Mouse (Mus musculus): Measurements from ENCODE around the gene Igf2bp1.

Gene Igf2bp1

DNA sequence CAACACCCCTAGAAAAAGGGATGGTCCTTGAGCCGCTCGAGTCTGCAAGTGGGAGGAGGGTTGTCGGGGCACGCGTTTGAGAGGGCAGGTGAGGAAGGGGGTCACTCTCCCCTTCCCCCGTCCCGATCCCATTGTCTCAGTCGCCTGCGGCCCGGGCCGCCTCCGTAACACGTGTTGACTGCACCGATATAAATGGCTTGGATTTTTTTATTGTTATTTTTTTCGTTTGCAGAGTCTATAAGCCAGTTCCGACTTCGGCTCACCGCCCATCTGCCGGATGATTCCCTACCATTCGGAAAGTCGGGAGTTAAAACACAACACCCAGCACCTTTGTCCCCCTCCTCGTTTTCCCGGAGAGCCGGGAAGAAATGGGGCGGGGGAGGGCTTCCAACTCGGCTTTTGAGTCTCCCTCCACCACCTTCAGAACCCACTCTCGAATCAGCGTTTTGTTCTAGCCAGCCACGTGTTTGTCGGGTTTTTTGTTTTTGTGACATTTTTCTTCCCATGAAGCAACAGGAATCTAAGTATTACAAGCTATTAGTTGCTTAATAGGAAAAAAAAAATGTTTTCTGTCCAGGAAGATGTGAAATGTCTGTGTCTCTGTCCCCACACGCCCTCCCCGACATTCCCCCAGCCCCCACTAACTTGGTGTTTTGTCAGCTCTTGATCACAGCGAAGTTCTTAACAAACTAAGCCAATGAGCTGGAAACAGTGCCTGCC is 1.9 kb upstream of the Igf2bp1 start:
- DNase-seq (ENCODE audit: extremely low spot score), result peak; percentile 76

DNA sequence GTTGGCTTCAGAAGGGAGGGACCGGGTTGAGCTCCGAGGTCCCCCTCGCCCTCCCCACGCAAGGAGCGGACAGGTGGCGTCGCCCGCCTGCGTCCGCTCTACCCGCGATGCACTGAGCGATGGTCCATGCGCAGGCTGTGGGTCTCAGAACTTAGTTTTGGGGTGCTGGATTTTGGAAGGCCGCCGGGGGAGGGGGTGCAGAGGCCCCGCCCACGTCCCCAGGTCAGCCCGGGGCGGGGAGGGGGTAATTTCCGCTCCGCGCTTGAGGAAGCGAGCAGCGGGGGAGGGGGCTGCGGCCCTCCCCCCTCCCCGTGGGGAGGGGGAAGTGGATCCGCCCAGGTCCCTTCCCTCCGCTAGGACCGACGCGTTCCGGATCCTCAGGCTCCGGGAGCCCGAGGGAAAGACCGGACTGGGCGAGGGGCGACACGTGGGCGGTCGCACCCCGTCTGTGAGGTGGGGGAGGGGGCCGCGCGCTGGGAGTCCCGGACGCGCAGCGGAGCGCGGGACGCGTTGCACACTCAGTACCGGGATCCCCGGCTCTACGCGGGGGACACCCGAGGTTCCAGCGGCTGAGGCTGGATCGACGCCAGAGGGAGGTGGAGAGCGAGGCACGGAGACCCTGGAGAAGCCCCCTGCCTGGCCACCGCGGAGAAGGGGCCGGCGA is 1.2 kb upstream of the Igf2bp1 start:
- DNase-seq (ENCODE audit: extremely low spot score), result peak; percentile 93

DNA sequence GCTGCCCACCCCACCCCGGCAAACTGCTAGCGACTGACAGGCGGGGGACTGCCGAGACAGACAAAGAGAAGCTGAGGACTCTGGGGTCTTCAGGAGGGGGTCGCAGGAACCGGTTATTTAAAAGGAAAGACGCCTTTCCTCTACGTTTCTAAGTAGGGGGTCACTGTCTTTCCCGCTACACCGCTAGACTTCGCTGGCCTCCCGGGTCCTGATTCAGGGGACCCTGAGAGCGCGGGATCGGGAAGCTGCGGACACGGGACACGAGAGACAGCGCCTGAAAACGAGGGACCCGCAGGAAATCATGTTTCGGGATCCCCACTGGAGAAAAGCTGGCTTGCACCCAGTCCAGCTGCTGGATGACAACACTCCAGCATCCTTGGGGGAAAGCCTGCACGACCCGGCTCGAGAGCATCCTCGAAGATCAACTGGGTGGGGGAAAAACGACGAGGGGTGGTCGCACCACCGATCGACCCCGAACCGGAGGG is 669 bp upstream of the Igf2bp1 start:
- no peak for DNase-seq (ENCODE audit: extremely low spot score)

DNA sequence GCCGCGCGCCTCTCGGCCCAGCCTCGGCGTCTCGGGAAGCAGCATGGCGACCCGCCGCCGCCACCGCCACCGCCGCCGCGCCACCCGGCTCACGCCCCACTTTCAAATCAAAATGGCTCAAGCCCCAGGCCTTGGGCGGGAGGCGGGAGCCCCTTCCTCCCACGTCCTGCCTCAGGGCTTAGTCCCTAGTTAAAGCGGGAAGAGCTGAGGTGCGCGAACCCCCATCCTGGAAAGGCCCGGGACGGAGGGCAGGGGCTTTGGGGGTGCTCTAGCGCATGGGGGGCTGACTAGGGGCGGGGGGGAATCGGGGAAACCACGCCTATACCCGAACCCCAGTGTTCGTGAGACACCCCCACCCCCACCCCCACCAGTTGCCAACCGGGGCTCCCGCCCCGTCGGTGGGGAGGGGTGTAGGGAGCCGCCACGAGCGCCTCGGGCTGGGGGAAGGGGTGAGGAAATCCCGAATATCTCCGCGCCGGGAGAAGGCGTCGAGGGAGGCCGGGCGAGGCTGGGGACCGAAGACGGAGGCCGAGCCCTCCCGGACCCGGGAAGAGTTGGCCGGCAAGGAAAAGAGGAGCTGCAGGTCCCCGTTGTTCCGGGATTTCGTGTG is 842 bp downstream of the Igf2bp1 start:
- DNase-seq (ENCODE audit: extremely low spot score), result peak; percentile 54

DNA sequence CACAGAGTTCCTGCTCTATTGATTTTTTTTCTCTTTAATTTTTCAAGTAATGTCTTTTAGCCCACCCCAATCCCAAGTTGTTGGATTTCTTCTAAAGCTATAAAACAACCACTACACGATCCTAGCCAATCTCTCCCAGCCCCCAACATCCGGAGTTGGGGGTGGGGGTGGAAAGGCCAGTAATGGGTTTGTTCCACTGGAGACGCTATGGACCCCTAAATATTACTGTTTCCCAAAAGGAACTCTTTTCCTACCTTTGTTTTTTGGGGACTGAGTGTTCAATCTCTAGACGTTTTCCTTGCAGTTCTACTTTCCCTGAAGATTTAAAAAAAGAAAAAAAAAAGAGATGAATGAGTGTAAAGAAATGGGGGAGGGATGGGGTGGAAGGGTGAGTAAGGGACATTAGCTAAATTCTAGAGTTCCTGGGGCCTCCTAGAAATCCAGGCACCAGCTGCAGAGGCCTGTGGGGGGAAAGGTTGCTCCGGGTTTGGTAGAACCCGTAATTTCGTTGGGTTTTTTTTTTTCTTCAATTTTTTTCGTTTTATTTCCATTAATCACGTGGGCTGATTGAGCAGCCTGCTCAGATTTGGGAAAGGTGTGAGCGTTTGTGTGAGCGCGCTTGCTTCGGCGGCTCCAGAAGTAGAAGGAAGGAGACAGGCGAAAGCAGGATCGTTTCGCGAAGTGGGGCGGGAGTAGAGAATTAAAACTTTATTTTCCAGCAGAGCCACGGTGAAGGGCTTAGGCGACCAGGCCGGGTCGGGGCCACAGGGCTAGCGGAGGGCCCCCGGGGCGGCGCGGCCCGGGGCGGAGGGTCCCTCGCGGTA is 1.6 kb downstream of the Igf2bp1 start:
- no peak for DNase-seq (ENCODE audit: extremely low spot score)

DNA sequence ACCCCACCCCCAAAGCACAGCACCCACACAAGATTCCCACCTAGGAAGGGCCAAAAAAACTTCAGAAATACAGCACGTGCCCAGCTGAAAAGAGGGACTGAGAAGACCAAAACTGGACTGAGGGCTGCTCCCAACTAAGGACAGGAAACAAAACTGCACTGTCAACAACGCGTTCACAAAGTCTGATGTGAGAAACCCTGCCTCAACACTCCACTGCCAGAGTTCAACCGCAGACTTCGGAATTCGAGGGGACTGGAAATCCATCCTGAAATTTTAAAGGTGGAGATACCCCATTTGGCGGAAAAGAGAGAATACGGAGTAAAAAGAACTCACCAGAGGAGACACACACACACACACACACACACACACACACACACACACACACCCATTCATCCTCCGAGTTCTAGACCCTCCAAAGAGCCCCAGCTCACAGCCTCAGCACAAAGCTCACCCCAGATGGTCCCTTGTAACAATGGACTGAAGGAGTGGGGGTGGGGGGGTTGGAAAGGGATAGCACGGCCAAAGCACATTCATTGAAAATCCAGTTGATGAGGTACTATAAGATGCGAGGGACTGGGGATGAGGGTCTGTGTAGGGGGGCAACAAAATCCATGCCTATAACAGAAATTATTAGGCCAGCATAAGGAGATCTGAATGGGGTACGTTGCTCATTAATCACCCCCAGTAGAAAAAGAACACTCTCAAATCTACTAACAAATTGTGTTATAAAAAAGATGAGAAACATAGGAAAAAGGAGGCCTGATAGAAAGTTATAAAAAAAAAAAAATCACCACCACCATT is 2.4 kb downstream of the Igf2bp1 start:
- DNase-seq (ENCODE audit: extremely low spot score), result peak; percentile 47

DNA sequence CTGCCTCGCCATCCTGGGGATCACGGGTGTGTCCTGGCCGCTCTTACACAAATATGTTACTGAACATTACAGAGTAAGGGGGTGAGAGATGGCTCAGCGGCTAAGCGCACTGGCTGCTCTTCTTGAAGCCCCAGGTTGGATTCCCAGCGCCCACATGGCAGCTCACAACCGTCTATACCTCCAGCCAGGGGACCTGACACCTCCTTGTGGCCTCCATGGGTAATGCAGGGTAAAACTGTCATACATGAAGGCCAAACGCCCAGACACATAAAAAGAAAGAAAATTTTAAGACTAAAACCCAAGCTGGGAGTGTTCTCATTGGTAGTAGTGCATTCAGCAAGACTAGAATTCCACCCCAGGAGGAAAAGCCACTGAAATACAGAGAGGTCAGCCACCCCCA is 11.6 kb downstream of the Igf2bp1 start:
- DNase-seq (ENCODE audit: extremely low spot score), result no peak

DNA sequence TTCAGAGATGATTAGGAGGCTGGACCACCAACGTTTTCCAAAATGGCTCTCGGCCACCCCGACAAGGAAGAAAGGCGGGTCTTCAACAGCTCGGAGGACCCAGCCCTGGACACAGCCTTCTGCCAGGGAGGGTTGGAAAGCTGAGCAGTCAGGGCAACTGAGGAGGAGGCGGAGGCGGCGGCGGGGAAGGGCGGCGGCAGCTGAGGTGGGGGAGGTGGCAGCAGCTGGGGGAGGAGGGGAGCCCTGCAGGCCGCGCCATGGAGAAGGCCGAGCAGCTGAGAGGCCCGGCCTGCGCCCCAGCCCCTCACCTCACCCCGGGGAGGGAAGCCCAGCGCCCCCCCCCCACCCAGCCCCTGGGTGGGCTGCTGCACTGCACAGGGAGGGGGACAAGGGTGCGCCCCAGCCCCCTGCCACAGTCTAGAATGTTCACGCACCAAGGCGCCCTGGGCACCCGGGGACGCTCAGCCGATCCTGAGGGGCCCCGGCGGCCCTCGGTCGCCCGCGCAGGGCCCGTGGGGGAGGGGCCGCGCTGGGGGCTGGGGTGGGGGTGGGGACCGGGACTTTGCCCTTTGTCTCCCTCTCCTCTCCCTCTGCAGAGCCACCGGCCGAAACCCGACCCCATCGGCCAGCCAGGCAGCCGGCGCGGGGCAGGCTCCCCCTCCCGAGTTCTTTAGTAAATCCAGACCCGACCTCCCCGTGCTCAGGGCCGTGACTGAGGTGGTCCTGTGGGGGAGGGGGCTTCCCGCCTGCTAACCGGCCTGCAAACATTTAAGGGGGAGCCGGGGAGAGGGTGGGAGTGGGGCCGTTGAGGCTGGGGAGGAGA is 14.6 kb downstream of the Igf2bp1 start:
- peak; percentile 97 for DNase-seq (ENCODE audit: extremely low spot score)

DNA sequence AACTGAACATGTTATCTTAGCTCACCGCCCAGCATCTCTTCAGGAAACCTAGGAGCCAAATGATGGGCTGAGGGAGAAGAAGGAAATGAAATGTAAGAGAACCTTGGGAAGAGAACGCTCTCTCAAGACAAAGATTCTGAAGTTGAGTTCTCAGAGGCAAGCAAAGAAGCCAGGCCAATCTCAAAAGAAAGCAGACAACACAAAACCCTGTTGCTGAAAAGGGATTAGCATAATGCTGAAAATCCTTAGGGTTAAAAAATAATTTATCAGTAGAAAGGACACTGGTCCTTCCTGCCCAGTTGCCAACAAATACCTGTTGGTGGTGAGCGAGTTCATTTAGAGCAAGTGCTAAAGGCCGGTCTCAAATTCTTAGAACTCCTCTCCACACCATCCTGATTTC is 15.3 kb downstream of the Igf2bp1 start:
- no peak for DNase-seq (ENCODE audit: extremely low spot score)

DNA sequence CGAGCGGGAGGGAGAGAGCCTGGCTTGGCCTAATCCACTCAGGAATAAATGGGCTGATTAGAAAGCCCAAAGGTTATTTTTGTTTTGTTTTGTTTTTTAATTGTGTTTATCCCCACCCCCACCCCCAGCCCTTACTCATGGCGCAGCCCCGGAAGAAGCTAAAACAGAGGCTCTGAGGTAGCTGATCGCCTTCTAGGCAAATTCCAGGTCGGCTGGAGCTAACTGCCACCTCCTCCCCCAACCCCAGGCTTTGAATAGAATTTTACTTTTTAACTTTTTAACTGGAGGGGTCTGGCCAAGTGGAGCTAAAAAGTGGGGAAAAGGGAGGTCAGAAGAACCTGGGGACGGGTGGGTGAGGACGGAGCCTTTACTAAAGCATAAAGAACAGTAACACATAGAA is 15.9 kb downstream of the Igf2bp1 start:
- DNase-seq (ENCODE audit: extremely low spot score), result no peak

DNA sequence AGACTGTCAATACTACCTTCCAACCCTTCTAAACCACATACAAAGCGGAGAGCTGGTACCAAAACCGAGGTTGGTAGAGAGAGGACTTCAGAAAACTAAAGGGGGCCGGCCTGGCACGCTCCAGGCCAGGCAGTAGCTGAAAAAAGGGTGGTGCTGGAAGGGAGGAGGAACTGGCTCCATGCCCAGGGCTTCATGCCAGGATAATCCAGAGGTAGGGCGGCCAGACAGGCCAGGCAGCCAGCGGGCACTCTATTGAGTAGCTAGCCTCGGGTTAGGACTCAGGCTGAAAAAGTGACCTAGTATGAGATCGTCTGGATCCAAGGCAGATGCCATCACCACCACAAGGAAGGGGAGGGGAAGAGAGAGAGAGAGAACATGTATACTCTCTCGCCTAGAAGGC is 17.2 kb downstream of the Igf2bp1 start:
- DNase-seq (ENCODE audit: extremely low spot score), result no peak

DNA sequence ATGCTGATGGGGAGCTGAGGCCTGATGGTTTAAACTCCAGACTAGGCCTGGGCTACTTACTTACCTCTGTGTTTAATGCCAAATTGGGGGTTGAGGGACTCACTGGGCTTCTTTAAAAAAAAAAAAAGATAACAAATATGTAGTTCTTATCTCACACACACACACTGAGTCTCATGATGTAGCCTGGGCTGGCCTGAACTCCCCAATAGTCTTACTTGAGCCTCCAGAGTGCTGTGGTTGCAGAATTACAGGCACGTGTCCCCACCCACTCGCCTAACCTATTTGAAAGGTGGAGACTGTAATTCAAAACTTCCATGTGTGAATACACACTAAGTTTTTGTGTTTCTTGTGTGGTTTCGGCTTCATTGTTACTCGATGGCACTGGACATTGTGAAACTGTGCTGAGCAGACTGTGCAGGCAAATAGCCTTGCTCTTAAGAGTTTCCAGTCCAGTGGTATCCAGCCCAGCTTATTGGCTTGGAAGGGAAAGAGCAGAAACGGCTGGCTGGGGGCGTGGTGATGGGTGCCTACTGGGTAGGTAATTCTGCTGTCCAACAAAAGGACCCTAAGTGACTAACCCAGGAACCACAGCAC is 17.8 kb downstream of the Igf2bp1 start:
- DNase-seq (ENCODE audit: extremely low spot score), result no peak

DNA sequence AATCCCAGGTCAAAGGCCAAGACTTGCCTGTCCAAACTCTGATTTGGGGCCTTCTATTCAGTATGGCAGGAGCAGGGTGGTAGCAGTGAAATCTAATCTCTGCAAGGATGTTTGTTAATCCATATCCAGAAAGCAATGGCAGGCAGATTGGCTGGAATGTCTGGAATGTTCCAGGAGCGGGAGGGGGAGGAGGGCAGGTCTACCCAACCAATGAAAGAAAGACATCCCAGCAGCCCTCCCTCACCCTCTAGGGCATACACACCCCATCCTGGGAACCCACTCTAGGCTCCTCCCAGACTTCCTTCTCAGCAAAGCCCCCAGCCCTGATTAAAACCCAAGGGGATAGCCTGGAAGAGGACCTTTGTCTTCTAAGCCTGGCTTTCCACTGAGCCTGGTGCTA is 23.3 kb downstream of the Igf2bp1 start:
- peak; percentile 75 for DNase-seq (ENCODE audit: extremely low spot score)

DNA sequence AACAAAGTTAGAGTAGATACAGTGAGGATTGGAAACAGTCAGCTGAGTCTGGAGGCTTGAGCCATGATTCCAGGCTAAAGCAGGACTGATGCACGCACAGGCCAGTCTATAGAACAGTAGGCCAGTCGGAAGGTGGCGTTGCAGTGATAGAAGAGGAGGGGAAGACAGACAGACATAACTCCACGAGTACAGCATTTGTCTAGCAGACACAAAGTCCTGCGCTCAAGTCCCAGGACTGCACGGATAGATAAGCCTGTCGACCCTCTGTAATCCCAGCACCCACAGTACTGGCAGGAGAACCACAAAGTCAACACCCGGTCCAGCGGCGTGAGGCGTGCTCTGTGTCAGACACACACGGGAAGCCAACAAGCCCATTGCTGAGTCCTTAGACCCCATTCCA is 23.9 kb downstream of the Igf2bp1 start:
- no peak for DNase-seq (ENCODE audit: extremely low spot score)

DNA sequence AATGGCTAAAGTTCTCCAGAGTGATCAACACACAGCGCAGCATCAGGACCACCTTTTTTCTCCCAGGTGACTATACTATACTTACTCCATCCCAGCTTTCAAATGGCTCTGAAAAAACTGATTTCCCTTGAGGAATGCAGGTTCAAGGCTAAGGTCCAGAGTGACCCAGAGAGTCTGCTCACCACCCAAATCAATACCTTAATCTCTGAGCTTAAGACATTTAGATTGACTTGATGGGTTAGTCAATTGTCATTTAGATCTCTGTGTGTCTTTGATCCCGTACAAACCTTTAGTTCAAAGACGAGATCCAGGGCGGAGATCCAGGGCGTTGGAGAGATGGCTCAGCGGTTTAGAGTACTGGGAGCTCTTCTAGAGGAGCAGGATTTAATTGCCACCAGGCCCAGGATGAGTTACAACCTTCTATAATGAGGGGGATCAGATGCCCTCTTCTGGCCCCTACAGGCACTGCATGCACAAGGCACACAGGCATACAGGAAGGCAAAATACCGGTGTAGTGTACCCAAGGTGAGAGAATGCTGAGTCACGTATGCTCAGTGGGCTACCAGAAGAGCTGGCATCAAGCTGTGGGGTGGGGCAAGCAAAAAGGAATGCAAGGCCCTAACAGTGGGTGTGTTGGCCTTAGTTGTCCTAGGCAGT is 24.9 kb downstream of the Igf2bp1 start:
- DNase-seq (ENCODE audit: extremely low spot score), result peak; percentile 52

DNA sequence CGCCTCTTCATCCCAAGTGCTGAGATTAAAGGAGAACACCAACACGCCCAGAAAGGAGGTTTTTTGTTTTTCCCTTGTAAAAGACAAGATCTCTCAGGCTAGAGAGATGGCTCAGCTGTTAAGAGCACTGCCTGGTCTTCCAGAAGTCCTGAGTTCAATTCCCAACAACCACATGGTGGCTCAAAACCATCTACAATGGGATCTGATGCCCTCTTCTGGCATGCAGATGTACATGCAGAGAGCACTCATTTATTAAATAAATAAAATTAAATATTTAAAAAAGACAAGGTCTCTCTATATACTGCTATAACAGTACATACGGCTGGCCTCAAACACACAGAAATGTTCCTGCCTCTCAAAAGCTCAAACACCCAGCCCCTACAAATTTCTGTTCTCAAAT is 27.3 kb downstream of the Igf2bp1 start:
- no peak for DNase-seq (ENCODE audit: extremely low spot score)

DNA sequence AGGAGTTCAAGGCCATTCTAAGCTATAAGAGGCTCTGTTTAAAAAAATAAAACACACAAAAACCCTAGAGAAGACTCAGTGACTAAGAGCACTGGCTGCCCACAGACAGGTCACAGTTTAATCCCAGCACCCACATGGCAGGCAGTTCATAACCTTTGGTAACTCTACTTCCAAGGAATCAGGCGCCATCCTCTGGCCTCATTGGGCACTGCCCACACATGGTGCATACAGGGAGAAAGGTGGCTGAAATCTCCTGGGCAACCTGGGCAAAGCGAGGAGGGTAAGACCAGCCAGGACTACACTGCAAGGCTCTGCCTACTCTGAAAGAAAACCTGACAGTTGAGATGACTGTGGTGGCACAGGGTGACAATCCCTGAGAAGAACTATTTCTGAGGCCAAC is 29.4 kb downstream of the Igf2bp1 start:
- no peak for DNase-seq (ENCODE audit: extremely low spot score)

DNA sequence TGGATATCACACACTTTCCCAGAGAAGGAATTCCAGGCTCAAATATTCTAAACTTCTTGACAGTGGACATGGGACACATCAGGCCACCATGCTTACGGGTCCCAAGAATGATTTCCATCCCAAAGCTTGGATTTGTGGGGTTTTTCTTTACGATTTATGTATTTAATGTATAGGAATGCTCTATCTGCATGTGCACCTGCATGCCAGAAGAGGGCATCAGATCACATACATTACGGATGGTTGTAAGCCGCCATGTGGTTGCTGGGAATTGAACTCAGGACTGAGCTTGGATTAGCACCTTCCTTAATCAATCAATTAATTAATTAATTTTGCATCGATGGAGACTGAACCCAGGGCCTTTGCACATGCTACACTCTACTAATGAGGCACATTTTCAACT is 30.0 kb downstream of the Igf2bp1 start:
- no peak for DNase-seq (ENCODE audit: extremely low spot score)

DNA sequence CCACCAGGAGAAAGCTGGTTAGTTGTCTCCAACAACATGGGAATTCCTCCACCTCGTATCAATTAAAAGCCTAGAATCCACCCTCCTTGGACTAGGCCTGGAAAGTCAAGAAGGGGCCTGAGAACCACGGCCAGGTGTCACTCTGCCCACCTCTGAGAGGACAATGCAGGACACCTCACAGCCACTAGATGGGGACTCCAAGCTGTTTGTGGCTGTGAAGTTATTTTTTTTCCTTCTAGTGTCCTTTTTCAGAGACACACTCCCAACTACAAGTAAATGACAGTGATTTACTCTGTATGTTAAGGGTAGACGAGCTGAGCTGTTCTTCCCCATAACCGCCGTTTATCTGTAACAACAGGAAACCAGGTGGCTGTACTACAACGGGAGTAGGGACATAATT is 32.6 kb downstream of the Igf2bp1 start:
- DNase-seq (ENCODE audit: extremely low spot score), result no peak

DNA sequence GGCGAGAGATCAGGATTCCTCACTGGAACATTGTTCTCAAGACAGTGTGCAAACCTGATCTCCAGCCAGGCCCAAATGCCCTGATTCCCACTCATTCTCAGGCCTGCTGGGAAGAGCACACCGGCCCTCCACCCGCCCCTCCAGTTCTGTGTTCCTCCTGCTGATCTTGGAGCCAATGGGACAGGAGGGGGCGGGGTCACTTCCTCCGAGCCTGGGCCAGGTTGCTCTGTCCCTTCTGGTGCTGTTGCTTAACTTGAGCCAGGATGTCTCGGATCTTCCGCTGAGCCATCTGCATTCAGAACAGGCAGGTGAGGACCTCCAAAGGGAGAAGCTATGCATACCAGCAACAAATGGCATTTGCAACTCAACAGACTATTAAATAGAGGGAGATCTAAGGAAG is 42.4 kb downstream of the Igf2bp1 start:
- no peak for DNase-seq (ENCODE audit: extremely low spot score)
